Mouse (Mus musculus): ENCODE data around the gene Upf1. TPM values are rescaled to one million over a fixed set of nuclear protein-coding genes. Genes with fewer than 3 reads are reported as not detected.

The Upf1 gene
- polyA plus RNA-seq, 1 experiment from 2014 or later: 16.7 TPM

DNA sequence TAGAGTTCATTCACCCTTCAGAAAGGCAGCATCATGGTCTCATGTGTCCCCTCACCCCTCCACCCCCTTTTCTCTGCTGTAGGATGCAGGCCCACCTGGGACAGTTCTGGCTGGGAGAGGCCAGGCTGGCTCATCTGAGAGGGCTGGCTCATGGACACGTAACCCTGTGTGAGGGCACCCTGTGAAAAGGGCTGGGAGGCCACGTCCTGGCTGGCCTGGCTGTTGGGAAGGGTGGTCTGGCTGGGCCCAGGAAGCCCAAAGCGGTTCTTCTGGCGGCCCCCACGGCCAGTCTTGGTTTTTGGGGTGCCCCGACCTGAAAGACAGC, 20.2 kb downstream of the Upf1 start:
- WGBS: 95% methylated on average over 6 of the region's 6 CpGs
- Histone ChIP-seq H3K4me2 (no peak overlapping the region), H3K4me1 (peaks cover 33% of the 10 kb centered on the region), H3K9ac (no peak overlapping the region), H3K27ac (no peak overlapping the region), H3K9me3 (no peaks in the 10 kb centered on the region), H3K27me3 (0 out of 2 replicates have a peak, but pooled peaks cover 10% of the 10 kb centered on the region), H3K36me3 (peaks cover 65% of the 10 kb centered on the region), H3K4me3 (no peak overlapping the region)
- no peak for ATAC-seq (ENCODE audit: insufficient number of reproducible peaks, low FRiP score, low TSS enrichment, low read depth)

GRCm38 (mm10) chr8:70332070-70332877, 20.8 kb downstream of the Upf1 start:
- Histone ChIP-seq H3K4me2 (0 out of 2 replicates have a peak overlapping the region, but pooled peaks have one; percentile 0), H3K9ac (no peak overlapping the region)

DNA sequence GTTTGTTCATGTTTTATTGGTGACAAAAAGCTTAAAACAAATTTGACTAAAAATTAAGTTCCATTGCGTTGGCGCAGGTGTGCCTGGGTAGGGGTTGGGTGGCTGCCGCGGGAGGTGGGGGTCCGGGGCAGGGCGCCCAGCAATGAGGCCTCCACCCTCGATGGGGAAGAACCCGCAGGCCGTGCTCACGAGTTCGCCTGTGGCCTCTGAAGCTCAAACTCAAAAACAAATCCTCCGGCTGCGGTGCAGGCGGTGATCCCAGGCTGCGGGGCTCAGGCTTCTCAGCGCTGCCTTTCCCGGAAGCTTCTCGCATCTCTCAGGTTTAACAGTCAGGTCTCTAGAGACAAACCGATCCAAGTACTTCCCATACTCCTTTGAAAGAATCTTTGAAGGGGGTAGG, 21.6 kb downstream of the Upf1 start:
- Histone ChIP-seq H3K9me3 (no peaks in the 10 kb centered on the region), H3K27me3 (0 out of 2 replicates have a peak, but pooled peaks cover 10% of the 10 kb centered on the region), H3K36me3 (peaks cover 60% of the 10 kb centered on the region), H3K27ac (no peak overlapping the region), H3K4me2 (no peak overlapping the region), H3K4me1 (peaks cover 33% of the 10 kb centered on the region), H3K9ac (no peak overlapping the region), H3K4me3 (no peak overlapping the region)
- WGBS: 76% methylated on average over 19 of the region's 19 CpGs
- no peak for ATAC-seq (ENCODE audit: insufficient number of reproducible peaks, low FRiP score, low TSS enrichment, low read depth)

More at GRCm38 (mm10) chr8:70332070-70332877, 20.8 kb downstream of the Upf1 start:
- Histone ChIP-seq H3K36me3 (peaks cover 65% of the 10 kb centered on the region), H3K27ac (0 out of 2 replicates have a peak overlapping the region, but pooled peaks have one; percentile 50), H3K4me3 (no peak overlapping the region), H3K4me1 (peaks cover 33% of the 10 kb centered on the region), H3K9me3 (no peaks in the 10 kb centered on the region), H3K27me3 (0 out of 2 replicates have a peak, but pooled peaks cover 10% of the 10 kb centered on the region)
- 30% methylated on average over 38 of the region's 41 CpGs for WGBS
- ATAC-seq (ENCODE audit: insufficient number of reproducible peaks, low FRiP score, low TSS enrichment, low read depth): peak; percentile 60; the same call in 1 of the 2 replicates

DNA sequence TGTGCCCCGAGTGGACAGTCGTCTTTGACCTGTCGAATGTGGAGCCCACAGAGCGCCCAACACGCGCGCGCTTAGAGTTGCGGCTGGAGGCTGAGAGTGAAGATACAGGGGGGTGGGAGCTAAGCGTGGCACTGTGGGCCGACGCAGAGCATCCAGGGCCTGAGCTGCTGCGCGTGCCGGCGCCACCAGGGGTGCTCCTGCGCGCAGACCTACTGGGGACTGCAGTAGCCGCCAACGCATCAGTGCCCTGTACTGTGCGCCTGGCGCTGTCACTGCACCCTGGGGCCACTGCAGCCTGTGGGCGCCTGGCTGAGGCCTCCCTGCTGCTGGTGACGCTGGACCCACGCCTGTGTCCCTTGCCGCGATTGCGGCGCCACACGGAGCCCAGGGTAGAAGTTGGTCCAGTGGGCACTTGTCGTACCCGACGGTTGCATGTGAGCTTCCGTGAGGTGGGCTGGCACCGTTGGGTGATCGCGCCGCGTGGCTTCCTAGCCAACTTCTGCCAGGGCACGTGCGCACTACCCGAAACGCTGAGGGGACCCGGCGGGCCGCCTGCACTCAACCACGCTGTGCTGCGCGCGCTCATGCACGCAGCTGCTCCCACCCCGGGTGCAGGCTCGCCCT, 22.2 kb downstream of the Upf1 start:
- Histone ChIP-seq H3K27ac (no peak overlapping the region), H3K4me2 (peak overlapping the region; percentile 36), H3K4me3 (peak overlapping the region; percentile 11), H3K9me3 (no peaks in the 10 kb centered on the region), H3K4me1 (peaks cover 33% of the 10 kb centered on the region), H3K36me3 (peaks cover 56% of the 10 kb centered on the region), H3K9ac (no peak overlapping the region), H3K27me3 (0 out of 2 replicates have a peak, but pooled peaks cover 10% of the 10 kb centered on the region)
- WGBS: 38% methylated on average over 53 of the region's 53 CpGs
- ATAC-seq (ENCODE audit: insufficient number of reproducible peaks, low FRiP score, low TSS enrichment, low read depth): peak; percentile 73

GRCm38 (mm10) chr8:70329835-70330740, 23.0 kb downstream of the Upf1 start:
- Histone ChIP-seq H3K9me3 (no peaks in the 10 kb centered on the region), H3K9ac (no peak overlapping the region), H3K4me2 (peak overlapping the region; percentile 36), H3K27me3 (0 out of 2 replicates have a peak, but pooled peaks cover 10% of the 10 kb centered on the region), H3K4me3 (peak overlapping the region; percentile 11), H3K36me3 (peaks cover 52% of the 10 kb centered on the region), H3K27ac (no peak overlapping the region), H3K4me1 (peaks cover 33% of the 10 kb centered on the region)
- 0 out of 2 replicates have a peak, but pooled peaks have one; percentile 2 for ATAC-seq (ENCODE audit: insufficient number of reproducible peaks, low FRiP score, low TSS enrichment, low read depth)
- 13% methylated on average over 45 of the region's 45 CpGs for WGBS

GRCm38 (mm10) chr8:70329124-70329834, 23.8 kb downstream of the Upf1 start, which contains the start of gene Gdf1:
Gene Gdf1, plus strand, starts transcription at chr8:70329817.
- Histone ChIP-seq H3K4me2 (peak within 1 kb of the TSS; percentile 36), H3K9ac (no peak within 1 kb of the TSS), H3K4me3 (peak within 1 kb of the TSS; percentile 11), H3K4me1 (peaks cover 33% of the 10 kb centered on the region), H3K27ac (no peak within 1 kb of the TSS), H3K36me3 (peaks cover 51% of the 10 kb centered on the region), H3K9me3 (no peaks in the 10 kb centered on the region), H3K27me3 (0 out of 2 replicates have a peak, but pooled peaks cover 10% of the 10 kb centered on the region)
- no peak for ATAC-seq (ENCODE audit: insufficient number of reproducible peaks, low FRiP score, low TSS enrichment, low read depth)
- WGBS: 30% methylated on average over 14 of the region's 14 CpGs

GRCm38 (mm10) chr8:70327512-70327911, 25.6 kb downstream of the Upf1 start:
- H3K9me3 ChIP-seq: no peaks in the 10 kb centered on the region
- H3K4me1 ChIP-seq: peaks cover 34% of the 10 kb centered on the region
- no peak overlapping the region for H3K4me3 ChIP-seq
- peaks cover 49% of the 10 kb centered on the region for H3K36me3 ChIP-seq
- H3K27ac ChIP-seq: no peak overlapping the region
- no peak overlapping the region for H3K4me2 ChIP-seq
- 0 out of 2 replicates have a peak, but pooled peaks cover 10% of the 10 kb centered on the region for H3K27me3 ChIP-seq
- ATAC-seq (ENCODE audit: insufficient number of reproducible peaks, low FRiP score, low TSS enrichment, low read depth): no peak
- WGBS: 89% methylated on average over 6 of the region's 6 CpGs
- H3K9ac ChIP-seq: no peak overlapping the region

GRCm38 (mm10) chr8:70323716-70324115, 29.4 kb downstream of the Upf1 start:
- 87% methylated on average over 3 of the region's 3 CpGs for WGBS
- Histone ChIP-seq H3K27ac (no peak overlapping the region), H3K9ac (no peak overlapping the region)

DNA sequence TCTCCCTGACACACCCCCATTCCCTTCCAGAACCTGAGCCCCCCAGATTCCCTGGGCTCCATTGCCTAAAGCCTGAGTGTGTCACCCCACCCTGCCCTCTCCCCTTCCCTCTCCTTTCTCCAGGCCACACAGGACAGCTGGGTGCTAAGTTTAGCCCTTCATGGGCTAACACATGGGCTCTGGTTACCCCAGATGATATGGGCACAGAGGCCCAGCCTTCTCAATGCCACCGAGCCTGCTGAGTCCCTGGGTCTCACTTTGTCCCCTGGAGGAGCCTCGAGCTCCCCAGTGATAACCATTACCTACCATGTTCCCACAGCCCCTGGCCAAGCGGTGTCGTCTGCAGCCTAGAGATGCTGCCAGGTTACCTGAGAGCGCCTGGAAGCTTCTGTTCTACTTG, 35.2 kb downstream of the Upf1 start:
- H3K9ac ChIP-seq: no peak overlapping the region
- no peaks in the 10 kb centered on the region for H3K27me3 ChIP-seq
- no peak overlapping the region for H3K4me3 ChIP-seq
- H3K9me3 ChIP-seq: no peaks in the 10 kb centered on the region
- H3K4me1 ChIP-seq: peaks cover 35% of the 10 kb centered on the region
- peaks cover 34% of the 10 kb centered on the region for H3K36me3 ChIP-seq
- H3K4me2 ChIP-seq: no peak overlapping the region
- 0 out of 2 replicates have a peak overlapping the region, but pooled peaks have one; percentile 84 for H3K27ac ChIP-seq
- WGBS: 76% methylated on average over 5 of the region's 5 CpGs
- ATAC-seq (ENCODE audit: insufficient number of reproducible peaks, low FRiP score, low TSS enrichment, low read depth): no peak

More at GRCm38 (mm10) chr8:70323716-70324115, 29.4 kb downstream of the Upf1 start:
- Histone ChIP-seq H3K4me1 (0 out of 2 replicates have a peak, but pooled peaks cover 2% of the 10 kb centered on the region), H3K27me3 (no peaks in the 10 kb centered on the region), H3K4me3 (no peak overlapping the region), H3K4me2 (no peak overlapping the region), H3K9me3 (no peaks in the 10 kb centered on the region), H3K36me3 (peaks cover 54% of the 10 kb centered on the region)
- no peak for ATAC-seq (ENCODE audit: insufficient number of reproducible peaks, low FRiP score, low TSS enrichment, low read depth)

- H3K9ac ChIP-seq: peak overlapping the region; percentile 64
- ATAC-seq (ENCODE audit: insufficient number of reproducible peaks, low FRiP score, low TSS enrichment, low read depth): peak; percentile 48
- WGBS: 17% methylated on average over 15 of the region's 15 CpGs
- peaks cover 37% of the 10 kb centered on the region for H3K36me3 ChIP-seq
- peak overlapping the region; percentile 85 for H3K4me2 ChIP-seq
- no peaks in the 10 kb centered on the region for H3K9me3 ChIP-seq
- H3K27ac ChIP-seq: peak overlapping the region; percentile 84
- peaks cover 35% of the 10 kb centered on the region for H3K4me1 ChIP-seq
- peak overlapping the region; percentile 69 for H3K4me3 ChIP-seq
- no peaks in the 10 kb centered on the region for H3K27me3 ChIP-seq
These were observed 36.3 kb downstream of the Upf1 start for GRCm38 (mm10) chr8:70316511-70317504.
